Mouse (Mus musculus) G1E-ER4 (cell line): ENCODE measurements around the gene Nek3. TPM values are rescaled to one million over a fixed set of nuclear protein-coding genes. Genes with fewer than 3 reads are reported as not detected.

Source experiments
- GATA1 ChIP-seq: IDR thresholded peaks from one replicate; pipeline ENCODE4 v1.8.0; 2012; ENCODE audit warnings: low read length, inconsistent platforms
- polyA plus RNA-seq: library from polyadenylated mRNA; stranded (reverse); fragments of >175 nt; gene quantifications from 2 replicates; pipeline ENCODE4 v1.2.3, GENCODE M21; 2012

Gene Nek3
- polyA plus RNA-seq, 1 experiment, result 2.5 TPM

- TF ChIP-seq GATA1, result no peak
These were observed 86.8 kb downstream of the Nek3 start for GRCm38 (mm10) chr8:22079313-22080007.

Other genes with a start within 250 kb of the Nek3 start
- not detected in 2 replicates for gene Defb15, start 233.7 kb downstream of the Nek3 start, polyA plus RNA-seq
- not detected in 2 replicates for gene Defb35, start 228.1 kb downstream of the Nek3 start, polyA plus RNA-seq
- not detected in 2 replicates for gene Defb13, start 219.7 kb downstream of the Nek3 start, polyA plus RNA-seq
- gene Fam90a1a, start 207.7 kb downstream of the Nek3 start, polyA plus RNA-seq, result not detected in 2 replicates
- gene Ccdc70, start 196.7 kb downstream of the Nek3 start, polyA plus RNA-seq, result not detected in 2 replicates
- 15.2 and 15.5 TPM in 2 replicates for gene Atp7b, start 106.1 kb downstream of the Nek3 start, polyA plus RNA-seq
- gene Alg11, start 105.7 kb downstream of the Nek3 start, polyA plus RNA-seq, result 0.48 and 0.80 TPM in 2 replicates
- not detected in 2 replicates for gene Nek5, start 41.4 kb downstream of the Nek3 start, polyA plus RNA-seq
- gene Ckap2, start 19.4 kb upstream of the Nek3 start, polyA plus RNA-seq, result 6.7 and 10.0 TPM in 2 replicates
- gene Vps36, start 26.4 kb upstream of the Nek3 start, polyA plus RNA-seq, result 9.0 and 12.8 TPM in 2 replicates
- gene Thsd1, start 60.9 kb upstream of the Nek3 start, polyA plus RNA-seq, result not detected in 2 replicates
- not detected in 2 replicates for gene Tpte, start 117.0 kb upstream of the Nek3 start, polyA plus RNA-seq
- gene Slc25a15, start 232.2 kb upstream of the Nek3 start, polyA plus RNA-seq, result 10.1 and 11.3 TPM in 2 replicates
- 1.3 and 2.0 TPM in 2 replicates for gene Mrps31, start 244.9 kb upstream of the Nek3 start, polyA plus RNA-seq